Mouse (Mus musculus) megakaryocyte, embryonic 14.5 days (primary cell): ENCODE results near the gene Ccdc185.

Source experiments
- FLI1 ChIP-seq: IDR thresholded peaks from 2 replicates; pipeline ENCODE4 v1.6.1; 2012; ENCODE audit warnings: low read length, inconsistent platforms, mixed read lengths
- GATA1 ChIP-seq: IDR thresholded peaks from 3 replicates; pipeline ENCODE4 v1.6.1; 2012; ENCODE audit warnings: mixed read lengths, low read length, inconsistent platforms, borderline replicate concordance

- TF ChIP-seq GATA1 (no peak), FLI1 (no peak)
These were observed 26.6 kb upstream of the Ccdc185 start for GRCm38 (mm10) chr1:182775576-182775975.
